Mouse (Mus musculus): ENCODE measurements around the gene Zfp944. TPM values are rescaled to one million over a fixed set of nuclear protein-coding genes. Genes with fewer than 3 reads are reported as not detected.
"Not testable (repeated sequence)": the region's sequence is repeated elsewhere in the genome, so short reads cannot be mapped to it uniquely, and the experiment has no call there.

Zfp944 gene
- polyA plus RNA-seq (2015; fragmentation: Nextera tagmentation; extraction: Ambion mirVana) = 5.0 and 5.2 TPM in 2 replicates

DNA sequence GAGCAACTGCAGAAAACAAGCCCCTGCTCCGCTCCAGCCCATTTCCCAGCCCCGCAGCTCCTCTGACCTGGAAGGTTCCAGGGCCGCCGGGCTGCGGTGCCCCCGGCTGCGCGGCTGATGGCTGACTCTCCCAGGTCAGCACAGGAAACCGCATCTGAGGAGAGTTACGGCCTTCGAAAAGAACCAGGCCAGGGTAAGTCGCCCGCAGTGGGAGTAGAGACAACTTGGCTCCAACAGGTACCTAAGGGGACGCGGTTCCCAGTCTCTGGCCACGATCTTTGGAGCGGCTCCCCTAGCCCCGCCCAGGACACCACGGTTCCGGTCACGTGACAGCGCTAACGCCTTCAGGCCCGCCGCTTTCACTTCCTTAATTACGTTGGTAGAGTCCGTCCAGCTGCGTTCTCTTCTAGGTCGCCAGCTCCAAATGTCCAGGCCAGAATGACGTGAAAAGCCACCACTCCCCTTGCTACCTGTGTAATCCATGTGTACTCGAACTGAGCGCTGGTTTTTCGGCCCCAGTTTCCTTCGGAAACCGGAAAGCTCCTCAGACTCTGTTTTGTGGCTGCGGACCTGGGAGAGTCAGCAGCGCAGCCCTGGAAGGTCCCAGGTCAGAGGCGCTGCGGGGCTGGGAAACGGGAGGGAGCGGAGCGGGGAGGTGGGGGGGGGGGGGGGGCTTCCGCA is at the start of gene Zfp944, which contains the start of gene Zfp758:
Gene Zfp944 (minus strand): TSS at position 300 of the 681 bp plus-strand sequence.
Gene Zfp758 (plus strand): TSS at position 353 of the 681 bp plus-strand sequence.
- H3K27me3 ChIP-seq; H3K9me3 ChIP-seq (replicated peaks): not testable (repeated sequence)
- Histone ChIP-seq H3K27ac (replicated peaks) (peak within 1 kb of the TSS; percentile 85), H3K9ac (peak within 1 kb of the TSS; percentile 76), H3K4me3 (replicated peaks) (peak within 1 kb of the TSS; percentile 71), H3K4me2 (peak within 1 kb of the TSS; percentile 69), H3K4me1 (replicated peaks) (peaks cover 18% of the 10 kb centered on the region), H3K36me3 (replicated peaks) (peaks cover 22% of the 10 kb centered on the region)
- peak; percentile 99 for ATAC-seq (ENCODE audit: insufficient read depth)
- under 1% methylated on average over 31 of the region's 43 CpGs for WGBS (ENCODE audit: insufficient replicate concordance)

DNA sequence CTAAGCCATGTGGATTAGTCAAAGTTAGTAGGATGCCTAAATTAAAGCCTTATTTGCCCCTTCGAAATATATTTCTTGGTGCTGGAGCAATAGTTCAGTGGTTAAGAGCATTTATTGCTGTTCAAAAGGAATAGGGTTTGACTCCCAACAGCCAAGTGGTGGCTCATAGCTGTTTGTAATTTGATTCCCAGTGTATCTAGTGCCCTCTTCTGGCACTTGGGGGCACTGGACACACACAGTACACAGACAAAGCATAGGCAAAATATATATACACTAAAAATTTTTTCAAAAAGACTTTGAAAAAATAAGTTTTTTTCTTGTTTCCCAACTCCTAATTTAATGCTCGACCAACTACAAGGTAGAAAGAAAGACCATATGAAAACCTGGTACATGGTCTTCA is 49.6 kb upstream of the Zfp944 start:
- ATAC-seq (ENCODE audit: insufficient read depth) = no peak
- H3K27me3 ChIP-seq = no peaks in the 10 kb centered on the region
- no peaks in the 10 kb centered on the region for H3K9me3 ChIP-seq (replicated peaks)
- no peak overlapping the region for H3K9ac ChIP-seq
- H3K4me1 ChIP-seq (replicated peaks) = no peaks in the 10 kb centered on the region
- H3K4me3 ChIP-seq (replicated peaks) = no peak overlapping the region
- H3K27ac ChIP-seq (replicated peaks) = no peak overlapping the region
- no peak overlapping the region for H3K4me2 ChIP-seq
- no peaks in the 10 kb centered on the region for H3K36me3 ChIP-seq (replicated peaks)
- WGBS (ENCODE audit: insufficient replicate concordance) = 46% methylated on average over 2 of the region's 2 CpGs

DNA sequence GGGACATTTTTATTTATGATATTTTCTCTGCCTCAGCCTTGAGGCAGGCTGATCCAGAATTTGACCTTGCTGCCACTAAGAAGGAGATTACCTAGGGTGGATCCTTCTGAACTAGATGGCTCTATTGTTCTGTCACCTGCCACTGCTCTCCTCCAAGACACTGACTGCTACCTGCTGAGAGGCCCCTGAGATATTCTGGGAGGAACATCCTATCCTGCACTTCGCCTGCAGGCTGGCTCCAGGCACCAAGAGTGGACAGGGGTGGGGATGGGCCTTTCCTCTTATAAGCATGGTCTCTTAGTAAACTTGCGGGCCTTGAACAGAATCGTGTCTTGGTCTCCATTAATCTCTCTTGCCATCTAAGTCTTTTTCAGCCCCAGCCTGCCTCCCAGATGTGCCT is 2.7 kb upstream of the Zfp944 start:
- Histone ChIP-seq H3K4me3 (replicated peaks) (no peak overlapping the region), H3K27ac (replicated peaks) (no peak overlapping the region), H3K4me1 (replicated peaks) (peaks cover 18% of the 10 kb centered on the region), H3K36me3 (replicated peaks) (peaks cover 15% of the 10 kb centered on the region), H3K9ac (no peak overlapping the region), H3K4me2 (no peak overlapping the region), H3K27me3 (no peaks in the 10 kb centered on the region), H3K9me3 (replicated peaks) (no peaks in the 10 kb centered on the region)
- WGBS (ENCODE audit: insufficient replicate concordance) = 82% methylated on average over 3 of the region's 3 CpGs
- ATAC-seq (ENCODE audit: insufficient read depth) = no peak

DNA sequence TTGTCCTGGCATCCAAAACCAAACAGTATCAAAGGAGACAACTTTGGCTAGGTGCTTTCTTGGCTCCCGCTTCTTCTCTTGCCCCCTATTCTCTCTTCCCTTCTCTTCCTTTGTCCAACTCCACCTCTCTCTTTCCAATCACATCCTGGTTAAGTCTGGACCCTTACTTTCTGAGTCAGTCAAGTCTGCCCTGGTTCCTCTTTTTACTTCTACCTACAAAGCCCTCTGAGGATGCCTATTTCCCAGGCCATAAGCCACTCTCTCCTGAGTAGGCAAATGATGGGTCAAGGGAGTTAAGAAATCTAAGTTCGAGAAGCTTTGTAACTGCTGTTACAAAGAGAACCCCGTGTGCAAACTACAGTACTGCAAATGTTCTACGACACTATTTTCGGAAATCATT is 628 bp downstream of the Zfp944 start:
- peaks cover 22% of the 10 kb centered on the region for H3K36me3 ChIP-seq (replicated peaks)
- peak overlapping the region; percentile 67 for H3K9ac ChIP-seq
- peak overlapping the region; percentile 64; the same call in 1 of the 2 replicates for H3K27ac ChIP-seq (replicated peaks)
- H3K27me3 ChIP-seq = no peaks in the 10 kb centered on the region
- H3K4me1 ChIP-seq (replicated peaks) = peaks cover 18% of the 10 kb centered on the region
- 19% methylated on average over 5 of the region's 5 CpGs for WGBS (ENCODE audit: insufficient replicate concordance)
- peak overlapping the region; percentile 68 for H3K4me2 ChIP-seq
- peak overlapping the region; percentile 71 for H3K4me3 ChIP-seq (replicated peaks)
- no peaks in the 10 kb centered on the region for H3K9me3 ChIP-seq (replicated peaks)
- no peak for ATAC-seq (ENCODE audit: insufficient read depth)

DNA sequence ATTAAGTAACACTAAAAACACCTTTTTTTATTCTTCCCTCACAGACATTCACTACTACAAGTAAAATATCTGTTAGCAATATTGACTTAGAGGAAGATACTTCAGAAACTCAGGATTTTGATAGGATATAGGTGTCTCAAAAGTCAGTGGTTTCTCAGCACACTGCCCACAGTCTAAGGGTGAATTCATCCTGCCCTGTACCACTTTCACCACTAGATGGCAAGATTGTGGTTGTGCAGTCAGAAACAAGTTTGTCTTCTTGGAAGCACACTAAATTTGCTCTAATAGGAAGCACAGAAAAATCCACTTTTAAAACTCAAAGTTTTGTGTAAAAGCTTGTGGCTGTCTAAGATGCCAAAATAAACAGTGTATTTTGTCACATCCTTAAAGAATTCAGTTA is 8.4 kb downstream of the Zfp944 start:
- no peak for ATAC-seq (ENCODE audit: insufficient read depth)
- no peaks in the 10 kb centered on the region for H3K27me3 ChIP-seq

DNA sequence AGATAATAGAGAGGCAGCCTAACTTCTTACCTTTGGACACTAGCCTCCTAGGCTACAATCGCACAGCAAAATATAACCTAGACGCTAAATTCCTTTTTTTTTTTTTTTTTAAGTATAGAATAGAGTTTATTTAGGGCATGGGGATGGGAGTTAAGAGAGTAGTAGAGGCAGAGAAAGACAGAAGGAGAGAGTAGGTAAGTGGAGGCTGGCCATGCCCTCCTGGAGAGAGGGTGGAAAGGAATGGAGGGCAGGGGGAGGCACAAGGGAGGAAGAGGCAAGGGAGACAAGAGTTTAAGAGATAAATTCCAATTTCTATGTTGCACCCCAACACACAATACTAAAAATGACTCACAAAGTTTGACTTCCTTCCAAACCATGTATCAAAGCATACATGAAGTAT is 46.0 kb downstream of the Zfp944 start:
- Histone ChIP-seq H3K9ac (peak overlapping the region; percentile 72), H3K4me3 (replicated peaks) (peak overlapping the region; percentile 74), H3K4me2 (peak overlapping the region; percentile 68), H3K27ac (replicated peaks) (peak overlapping the region; percentile 74; the same call in 1 of the 2 replicates)
- WGBS (ENCODE audit: insufficient replicate concordance) = 9% methylated on average over 2 of the region's 2 CpGs
- not testable (repeated sequence) for H3K36me3 ChIP-seq (replicated peaks); ATAC-seq (ENCODE audit: insufficient read depth); H3K9me3 ChIP-seq (replicated peaks); H3K4me1 ChIP-seq (replicated peaks); H3K27me3 ChIP-seq

More for the DNA sequence above, 8.4 kb downstream of the Zfp944 start:
- Histone ChIP-seq H3K9me3 (replicated peaks) (no peaks in the 10 kb centered on the region), H3K4me1 (replicated peaks) (no peaks in the 10 kb centered on the region), H3K4me2 (no peak overlapping the region), H3K27ac (replicated peaks) (no peak overlapping the region), H3K36me3 (replicated peaks) (peaks cover 6% of the 10 kb centered on the region; the same call in 1 of the 2 replicates), H3K9ac (no peak overlapping the region), H3K4me3 (replicated peaks) (no peak overlapping the region)

DNA sequence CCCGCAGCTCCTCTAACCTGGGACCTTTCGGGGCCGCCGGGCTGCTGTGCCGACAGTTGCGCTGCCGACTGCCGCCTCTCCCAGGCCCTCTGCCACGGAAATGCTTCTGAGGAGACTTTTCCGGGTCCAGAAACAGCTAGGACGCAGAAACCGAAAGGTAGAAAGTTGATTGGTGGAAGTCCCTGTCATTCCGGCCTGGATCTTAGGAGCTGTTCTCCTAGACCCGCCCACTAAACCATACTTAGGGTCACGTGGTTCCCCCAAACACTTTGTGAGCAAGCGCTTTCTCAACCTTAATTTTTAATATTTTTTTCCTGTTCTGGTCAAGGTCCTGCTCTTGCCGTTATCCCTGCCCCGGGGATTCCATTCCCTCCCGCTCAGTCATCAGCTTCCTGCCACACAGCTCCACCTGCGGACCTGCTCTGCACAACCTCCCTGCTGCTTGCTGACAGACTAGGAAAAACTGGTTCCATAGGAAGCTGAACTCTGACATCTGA is 46.4 kb downstream of the Zfp944 start, which contains the start of gene CT030661.1:
Gene CT030661.1 (minus strand): TSS at position 108 of the 497 bp plus-strand sequence.
- WGBS (ENCODE audit: insufficient replicate concordance) = under 1% methylated on average over 20 of the region's 20 CpGs
- not testable (repeated sequence) for H3K4me1 ChIP-seq (replicated peaks); H3K36me3 ChIP-seq (replicated peaks); H3K9me3 ChIP-seq (replicated peaks); H3K27me3 ChIP-seq
- H3K4me2 ChIP-seq = peak within 1 kb of the TSS; percentile 68
- peak within 1 kb of the TSS; percentile 72 for H3K9ac ChIP-seq
- H3K27ac ChIP-seq (replicated peaks) = peak within 1 kb of the TSS; percentile 74
- ATAC-seq (ENCODE audit: insufficient read depth) = peak; percentile 97
- peak within 1 kb of the TSS; percentile 74 for H3K4me3 ChIP-seq (replicated peaks)

DNA sequence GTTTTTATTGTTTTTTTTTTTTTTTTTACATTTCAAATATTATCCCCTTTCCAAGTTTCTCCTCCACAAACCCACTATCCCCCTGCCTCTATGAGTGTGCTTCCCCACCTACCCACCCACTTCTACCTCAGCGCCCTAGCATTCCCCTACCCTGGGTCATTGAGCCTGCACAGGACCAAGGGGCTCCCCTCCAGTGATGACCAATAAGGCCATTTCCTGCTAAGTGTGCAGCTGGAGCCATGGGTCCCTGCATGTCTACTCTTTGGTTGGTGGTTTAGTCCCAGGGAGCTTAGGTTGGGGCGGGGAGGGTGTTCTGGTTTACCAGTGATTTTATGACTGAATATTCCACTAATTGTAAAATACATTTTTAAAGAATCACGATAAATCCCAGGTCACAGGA is 47.0 kb downstream of the Zfp944 start:
- 2% methylated on average over 3 of the region's 3 CpGs for WGBS (ENCODE audit: insufficient replicate concordance)
- peak; percentile 69 for ATAC-seq (ENCODE audit: insufficient read depth)
- peak overlapping the region; percentile 72 for H3K9ac ChIP-seq
- not testable (repeated sequence) for H3K4me1 ChIP-seq (replicated peaks); H3K9me3 ChIP-seq (replicated peaks); H3K27me3 ChIP-seq; H3K36me3 ChIP-seq (replicated peaks)
- peak overlapping the region; percentile 74; the same call in 1 of the 2 replicates for H3K27ac ChIP-seq (replicated peaks)
- peak overlapping the region; percentile 68 for H3K4me2 ChIP-seq
- H3K4me3 ChIP-seq (replicated peaks) = peak overlapping the region; percentile 74

Other genes with a start within 250 kb of the Zfp944 start
- gene Zfp947, start 195.2 kb downstream of the Zfp944 start, polyA plus RNA-seq (2015; fragmentation: Nextera tagmentation; extraction: Ambion mirVana) = 0.24 and 0.36 TPM in 2 replicates
- 0.85 and 0.90 TPM in 2 replicates for gene Zfp994, start 135.8 kb downstream of the Zfp944 start, polyA plus RNA-seq (2015; fragmentation: Nextera tagmentation; extraction: Ambion mirVana)
- gene CT030661.1, start 46.6 kb downstream of the Zfp944 start, polyA plus RNA-seq (2015; fragmentation: Nextera tagmentation; extraction: Ambion mirVana) = 2.6 and 3.2 TPM in 2 replicates
- gene Zfp758, start 53 bp upstream of the Zfp944 start, polyA plus RNA-seq (2015; fragmentation: Nextera tagmentation; extraction: Ambion mirVana) = 3.3 and 3.5 TPM in 2 replicates
- gene Zfp946, start 62.8 kb upstream of the Zfp944 start, polyA plus RNA-seq (2015; fragmentation: Nextera tagmentation; extraction: Ambion mirVana) = 2.4 and 2.6 TPM in 2 replicates
- not detected in 2 replicates for gene Vmn2r111, start 212.1 kb upstream of the Zfp944 start, polyA plus RNA-seq (2015; fragmentation: Nextera tagmentation; extraction: Ambion mirVana)
- gene Vmn2r112, start 239.6 kb upstream of the Zfp944 start, polyA plus RNA-seq (2015; fragmentation: Nextera tagmentation; extraction: Ambion mirVana) = not detected in 2 replicates

Measured in liver, embryonic 15.5 days (tissue).